Mouse (Mus musculus) megakaryocyte-erythroid progenitor cell, adult 5-6 weeks (primary cell): ENCODE measurements around the gene 5430403G16Rik. TPM values are rescaled to one million over a fixed set of nuclear protein-coding genes. Genes with fewer than 3 reads are reported as not detected.
"Not testable (repeated sequence)": the region's sequence is repeated elsewhere in the genome, so short reads cannot be mapped to it uniquely, and the experiment has no call there.

Experiments
- ATAC-seq: replicated peaks from 2 replicates; pipeline ENCODE4 v1.8.0; 2016; ENCODE audit warnings: mild to moderate bottlenecking, inconsistent platforms; ENCODE audit not compliant: severe bottlenecking, poor library complexity, low FRiP score, low TSS enrichment
- total RNA-seq, 2 experiments: library from RNA; stranded (forward) in 1 of 2; stranded (reverse) in 1 of 2; fragments of 200-1000, 215-1000 nt in 1 of 2; fragments of >200 nt in 1 of 2; fragmentation: Nextera tagmentation in 1 of 2; gene quantifications; 2 replicates each; pipeline ENCODE4 v1.2.3; 2014 to 2017

Gene 5430403G16Rik
- 1.8 and 3.0 TPM in 2 replicates for total RNA-seq (2014; fragmentation: Nextera tagmentation)
- 0.61 and 2.9 TPM in 2 replicates for total RNA-seq (2017)

DNA sequence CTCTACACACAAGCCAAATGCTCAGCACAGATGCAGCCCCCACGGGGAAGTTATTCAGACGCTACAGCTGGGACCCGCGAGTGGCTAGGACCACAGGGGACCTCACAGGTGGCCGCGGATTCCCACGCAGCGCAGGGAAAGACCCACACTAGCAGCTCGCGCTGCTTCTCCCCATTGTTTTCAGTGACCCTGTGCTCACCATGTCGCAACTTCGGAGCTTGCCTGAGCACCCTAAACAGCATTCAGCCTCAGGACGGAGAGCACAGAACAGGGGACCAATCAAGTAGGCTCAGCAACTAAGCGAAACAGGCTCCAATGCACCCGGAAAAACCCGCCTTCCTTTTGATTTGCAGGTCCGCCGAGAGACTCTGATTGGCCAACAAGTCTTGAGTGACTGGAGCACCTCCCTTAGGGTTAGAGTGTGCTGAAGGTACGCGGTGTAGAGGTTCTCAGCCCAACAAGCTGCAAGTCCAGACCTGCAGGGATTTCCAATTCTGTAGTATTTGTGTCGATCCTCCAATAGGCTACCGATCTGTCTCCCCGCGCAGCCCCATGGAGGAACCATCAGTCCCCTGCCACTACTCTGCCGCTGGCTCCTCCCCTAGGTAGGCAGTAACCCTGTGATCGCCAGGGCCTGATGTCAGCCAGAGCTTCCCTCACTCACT lies at the start of gene 5430403G16Rik:
TSS of gene 5430403G16Rik (minus strand) at position 505 of the 665 bp plus-strand sequence.
- ATAC-seq = peak; percentile 100

DNA sequence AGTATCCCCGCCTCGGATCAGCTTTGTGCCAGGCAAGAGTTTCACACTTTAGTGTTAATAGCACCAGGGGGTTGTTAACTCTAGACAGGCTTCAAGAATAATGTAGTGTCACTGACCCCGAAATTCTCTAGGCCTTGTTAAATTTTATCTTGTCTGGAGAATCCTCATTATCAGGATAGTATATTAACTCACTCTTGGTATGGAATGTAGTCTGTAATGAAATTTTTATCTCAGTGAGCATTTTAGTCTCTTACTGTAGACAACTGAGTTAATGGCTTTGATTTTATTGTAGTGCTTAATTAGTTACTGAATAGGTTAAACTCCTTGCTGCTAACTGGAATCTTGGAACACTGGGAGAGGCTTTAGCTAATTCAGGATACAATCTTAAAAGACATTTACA lies 26.5 kb upstream of the 5430403G16Rik start:
- not testable (repeated sequence) for ATAC-seq

DNA sequence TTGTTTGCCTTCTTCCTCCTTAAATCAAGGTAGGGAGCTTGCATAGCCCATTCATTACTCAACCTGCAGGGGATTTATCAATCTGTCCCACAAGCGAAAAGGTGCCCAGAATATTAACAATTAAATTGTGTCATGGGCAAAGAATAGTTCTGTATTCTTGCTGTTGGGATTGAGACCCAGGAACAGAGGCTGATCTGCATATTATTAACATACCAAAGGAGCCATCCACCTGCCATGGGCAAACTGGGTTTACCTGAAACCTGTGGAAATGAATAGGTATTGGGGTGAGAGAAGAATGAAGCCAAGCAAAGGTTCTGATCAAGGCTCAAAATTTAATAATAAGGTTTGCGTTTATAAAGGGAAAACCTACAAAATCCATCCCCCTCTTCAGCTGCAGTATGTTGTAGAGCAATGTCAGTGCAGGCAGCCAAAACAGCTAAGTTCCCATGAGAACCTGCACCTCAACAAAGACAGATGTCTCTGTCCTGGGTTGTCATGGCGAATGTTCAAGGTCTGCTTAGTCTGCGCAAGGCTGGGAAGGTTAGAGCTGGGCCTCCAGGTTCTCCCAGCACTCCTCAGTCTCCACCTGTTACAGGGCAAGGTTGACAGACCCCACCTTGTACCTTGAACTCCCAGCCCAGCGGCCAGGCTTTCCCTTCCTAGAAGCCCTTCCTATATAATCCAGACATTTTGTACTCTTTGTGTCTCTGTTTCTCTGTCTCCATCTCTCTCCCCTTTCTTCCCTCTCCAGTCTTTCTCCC lies 544 bp upstream of the 5430403G16Rik start:
- not testable (repeated sequence) for ATAC-seq

DNA sequence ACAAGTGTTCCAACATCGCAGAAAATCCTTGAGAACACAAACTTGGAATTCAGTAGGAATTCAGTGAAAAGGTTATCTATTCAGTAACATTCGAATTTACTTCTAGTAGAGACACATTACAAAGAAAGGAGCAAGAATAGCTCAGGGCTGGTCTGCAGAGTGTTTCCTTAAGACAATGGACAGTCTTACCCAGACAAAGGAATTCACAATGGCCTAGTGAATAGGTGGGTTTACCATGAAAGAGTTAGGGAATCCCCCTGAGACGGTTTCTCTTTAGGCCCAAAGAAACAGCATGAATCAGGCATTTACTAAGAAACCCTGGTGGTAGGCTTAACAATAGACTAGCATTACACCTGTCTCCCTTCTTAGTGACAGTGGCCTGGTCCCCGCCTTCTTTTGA lies 7.9 kb downstream of the 5430403G16Rik start:
- no peak for ATAC-seq

Other genes with a start within 250 kb of the 5430403G16Rik start
- 2.8 and 3.3 TPM in 2 replicates for gene Crlf2, start 132.0 kb downstream of the 5430403G16Rik start, total RNA-seq (2014; fragmentation: Nextera tagmentation)
- 7.7 and 13.2 TPM in 2 replicates for gene Crlf2, start 132.0 kb downstream of the 5430403G16Rik start, total RNA-seq (2017)
- gene 4930522L14Rik, start 60.8 kb upstream of the 5430403G16Rik start, total RNA-seq (2014; fragmentation: Nextera tagmentation) = 6.2 and 10.1 TPM in 2 replicates
- 13.4 and 20.9 TPM in 2 replicates for gene 4930522L14Rik, start 60.8 kb upstream of the 5430403G16Rik start, total RNA-seq (2017)
- gene Gm15446, start 232.4 kb upstream of the 5430403G16Rik start, total RNA-seq (2014; fragmentation: Nextera tagmentation) = 23.4 and 54.8 TPM in 2 replicates
- gene Gm15446, start 232.4 kb upstream of the 5430403G16Rik start, total RNA-seq (2017) = 15.1 and 21.4 TPM in 2 replicates